Mouse (Mus musculus): ENCODE measurements around the gene Olfr695.
"Not testable (repeated sequence)": the region's sequence is repeated elsewhere in the genome, so short reads cannot be mapped to it uniquely, and the experiment has no call there.

Gene Olfr695
- long read RNA-seq, experiment 1, result 0 reads
- long read RNA-seq, experiment 2, result 0 reads

- intact Hi-C loops (cut with DNase I), result no loop called here
These were observed at the start of gene Olfr695 for GRCm38 (mm10) chr7:106716296-106716695. Gene Olfr695, minus strand, starts transcription at chr7:106716396.

- intact Hi-C loops (cut with DNase I), result not testable (repeated sequence)
These were observed 44.8 kb upstream of the Olfr695 start for GRCm38 (mm10) chr7:106761008-106761407.

GRCm38 (mm10) chr7:106758800-106759199 is 42.6 kb upstream of the Olfr695 start:
- intact Hi-C loops (cut with DNase I), result no loop called here

DNA sequence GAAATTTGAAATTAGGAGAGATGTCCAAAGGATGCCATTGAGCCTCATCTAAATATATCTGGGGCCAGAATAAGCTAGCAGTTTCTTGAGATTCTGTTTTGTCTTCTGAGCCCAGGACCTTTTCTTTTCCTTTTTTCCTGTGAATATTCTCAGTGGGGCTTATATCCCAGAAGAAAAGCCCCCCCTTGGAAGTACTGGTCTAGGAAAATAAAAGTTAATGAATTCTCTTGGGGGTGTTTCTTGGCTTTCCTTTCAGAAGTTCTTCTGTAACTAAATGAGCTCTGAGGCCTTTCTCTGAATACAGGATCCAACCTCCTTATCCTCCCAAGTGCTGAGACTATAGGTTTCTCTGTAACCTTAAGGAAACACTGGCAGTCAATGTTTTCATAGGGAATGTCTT is 39.1 kb upstream of the Olfr695 start, which contains the start of gene Olfr698:
TSS of gene Olfr698 (minus strand) at position 101 of the 400 bp plus-strand sequence.
- intact Hi-C loops (cut with DNase I), result no loop called here

DNA sequence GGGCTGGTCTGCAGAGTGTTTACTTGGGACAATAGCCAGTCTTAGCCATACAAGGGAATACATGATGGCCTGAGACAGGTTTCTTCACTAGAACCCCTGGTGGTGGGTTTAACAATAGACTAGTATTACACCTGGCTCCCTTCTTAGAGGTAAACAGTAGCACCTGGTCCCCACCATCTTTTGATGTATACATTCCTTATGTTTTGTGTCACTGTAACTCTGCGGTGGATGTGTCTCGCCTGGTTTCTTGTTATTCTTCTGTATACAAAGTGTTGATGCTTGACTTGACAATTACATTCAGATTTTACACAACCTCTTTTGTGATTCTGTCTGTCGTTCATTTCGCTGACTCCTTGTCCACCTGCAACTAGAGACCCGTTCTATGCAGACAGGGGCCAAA is 29.6 kb upstream of the Olfr695 start:
- intact Hi-C loops (cut with DNase I), result no loop called here

- intact Hi-C loops (cut with DNase I), result no loop called here
These were observed 26.1 kb upstream of the Olfr695 start, which contains the start of gene Olfr697 for GRCm38 (mm10) chr7:106742343-106742742. Gene Olfr697, minus strand, starts transcription at chr7:106742443.

GRCm38 (mm10) chr7:106737028-106737427 is 20.8 kb upstream of the Olfr695 start:
- intact Hi-C loops (cut with DNase I), result no loop called here

- intact Hi-C loops (cut with DNase I), result no loop called here
These were observed 17.5 kb upstream of the Olfr695 start for GRCm38 (mm10) chr7:106733717-106734116.

DNA sequence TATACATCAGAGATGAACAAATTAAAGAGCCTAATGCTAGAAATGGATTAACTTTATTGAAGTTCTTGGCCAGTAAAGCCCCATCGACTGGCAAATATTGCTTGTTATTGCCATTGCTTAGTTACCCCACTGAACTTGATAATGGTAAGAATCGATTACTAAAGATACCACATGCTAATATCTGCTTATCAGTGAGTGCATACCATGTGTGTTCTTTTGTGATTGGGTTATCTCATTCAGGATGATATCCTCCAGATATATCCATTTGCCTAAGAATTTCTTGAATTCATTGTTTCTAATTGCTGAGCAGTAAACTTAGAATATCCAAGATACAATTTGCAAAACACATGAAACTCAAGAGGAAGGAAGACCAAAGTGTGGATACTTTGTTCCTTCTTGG is 9.5 kb upstream of the Olfr695 start:
- intact Hi-C loops (cut with DNase I), result not testable (repeated sequence)

- intact Hi-C loops (cut with DNase I), result no loop called here
These were observed 4.7 kb downstream of the Olfr695 start for GRCm38 (mm10) chr7:106711463-106711862.

- intact Hi-C loops (cut with DNase I), result not testable (repeated sequence)
These were observed 8.5 kb downstream of the Olfr695 start for GRCm38 (mm10) chr7:106707705-106708104.

DNA sequence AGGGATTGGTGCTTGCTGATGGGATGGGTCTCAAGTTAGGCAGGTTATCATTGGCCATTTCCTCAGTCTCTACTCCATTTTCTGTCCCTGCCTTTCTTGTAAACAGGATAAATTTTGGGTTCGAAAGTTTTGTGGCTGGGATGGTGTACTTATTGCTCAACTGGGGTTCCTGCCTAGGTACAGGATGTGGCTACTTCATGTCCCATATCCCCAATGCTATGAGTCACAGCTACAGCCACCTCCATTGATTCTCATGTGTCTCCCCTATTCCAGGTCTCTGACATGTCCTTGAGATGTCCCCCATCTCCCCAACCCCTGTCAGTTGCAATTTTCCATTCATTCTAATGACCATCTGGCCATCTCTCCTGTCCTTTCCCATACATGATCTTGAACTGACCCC is 19.3 kb downstream of the Olfr695 start:
- intact Hi-C loops (cut with DNase I), result no loop called here

GRCm38 (mm10) chr7:106692976-106693375 is 23.2 kb downstream of the Olfr695 start:
- intact Hi-C loops (cut with DNase I), result no loop called here

- intact Hi-C loops (cut with DNase I), result no loop called here
These were observed 24.5 kb downstream of the Olfr695 start, which contains the start of gene Olfr694 for GRCm38 (mm10) chr7:106691714-106692113. Gene Olfr694, minus strand, starts transcription at chr7:106691814.

DNA sequence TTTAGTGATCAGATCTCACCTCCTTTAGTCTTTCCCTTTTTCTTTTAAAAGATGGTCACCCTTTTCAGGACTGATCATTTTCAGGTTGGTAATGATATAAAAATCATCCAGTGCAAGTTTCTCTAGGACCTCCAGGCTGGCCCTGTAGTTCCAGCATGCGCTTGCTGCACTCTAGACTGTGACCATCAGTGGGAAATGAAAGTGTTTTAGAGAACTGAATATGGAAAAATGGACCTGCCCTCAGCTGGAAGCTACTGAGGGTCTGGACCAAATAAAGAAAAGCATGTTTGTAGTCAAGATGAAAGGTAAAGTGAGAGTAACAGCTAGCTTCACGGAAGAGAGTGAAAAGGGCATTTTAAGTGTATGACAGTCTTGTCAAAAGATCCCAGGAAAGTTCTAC is 30.8 kb downstream of the Olfr695 start:
- intact Hi-C loops (cut with DNase I), result no loop called here

DNA sequence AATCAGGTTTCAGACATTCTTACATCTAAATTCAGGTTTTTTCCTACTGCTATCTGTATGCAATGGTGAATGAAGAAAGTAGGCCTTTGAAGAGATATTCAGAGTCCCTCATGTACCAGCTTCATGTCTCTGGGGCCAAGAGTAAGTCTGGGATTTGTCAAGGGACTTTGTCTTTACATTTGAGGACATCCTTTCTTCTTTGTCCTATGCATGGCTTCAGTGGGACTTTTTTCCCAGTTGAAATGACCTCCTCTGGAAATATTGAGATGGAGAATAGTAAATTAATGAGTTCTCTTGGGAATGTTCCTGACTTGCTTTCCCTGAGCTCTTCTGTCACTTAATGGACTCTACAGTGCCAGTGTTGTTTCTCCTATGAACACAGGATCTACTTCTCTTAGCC is 35.7 kb downstream of the Olfr695 start, which contains the start of gene Olfr693:
TSS of gene Olfr693 (minus strand) at position 101 of the 400 bp plus-strand sequence.
- intact Hi-C loops (cut with DNase I), result no loop called here
